Mouse (Mus musculus): ENCODE measurements around the gene Gamt. TPM values are rescaled to one million over a fixed set of nuclear protein-coding genes. Genes with fewer than 3 reads are reported as not detected.
"Not testable (repeated sequence)": the region's sequence is repeated elsewhere in the genome, so short reads cannot be mapped to it uniquely, and the experiment has no call there.

The Gamt gene
- polyA plus RNA-seq, 2 experiments from 2014 or later: 0.34 TPM; not detected in 1

DNA sequence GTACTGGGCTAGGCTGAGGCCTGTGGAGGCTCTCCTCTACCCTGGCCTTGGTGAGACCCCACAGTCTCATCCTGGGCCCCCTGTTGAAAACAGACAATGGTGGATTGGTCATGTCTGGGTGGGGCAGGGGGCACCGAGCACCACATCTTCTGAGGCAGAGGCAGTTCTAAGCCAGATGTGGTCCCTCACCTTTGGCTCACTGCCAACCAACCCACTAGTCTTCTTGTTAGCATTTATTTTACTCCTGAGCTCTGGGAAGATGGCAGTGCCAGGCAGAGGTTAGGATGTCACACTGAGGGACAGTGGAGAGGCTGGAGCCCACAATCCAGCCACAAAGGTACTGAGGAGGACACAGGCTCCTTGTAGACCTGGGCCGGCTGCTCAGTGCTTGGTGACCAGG is 2.9 kb downstream of the Gamt start:
- ATAC-seq: no peak

DNA sequence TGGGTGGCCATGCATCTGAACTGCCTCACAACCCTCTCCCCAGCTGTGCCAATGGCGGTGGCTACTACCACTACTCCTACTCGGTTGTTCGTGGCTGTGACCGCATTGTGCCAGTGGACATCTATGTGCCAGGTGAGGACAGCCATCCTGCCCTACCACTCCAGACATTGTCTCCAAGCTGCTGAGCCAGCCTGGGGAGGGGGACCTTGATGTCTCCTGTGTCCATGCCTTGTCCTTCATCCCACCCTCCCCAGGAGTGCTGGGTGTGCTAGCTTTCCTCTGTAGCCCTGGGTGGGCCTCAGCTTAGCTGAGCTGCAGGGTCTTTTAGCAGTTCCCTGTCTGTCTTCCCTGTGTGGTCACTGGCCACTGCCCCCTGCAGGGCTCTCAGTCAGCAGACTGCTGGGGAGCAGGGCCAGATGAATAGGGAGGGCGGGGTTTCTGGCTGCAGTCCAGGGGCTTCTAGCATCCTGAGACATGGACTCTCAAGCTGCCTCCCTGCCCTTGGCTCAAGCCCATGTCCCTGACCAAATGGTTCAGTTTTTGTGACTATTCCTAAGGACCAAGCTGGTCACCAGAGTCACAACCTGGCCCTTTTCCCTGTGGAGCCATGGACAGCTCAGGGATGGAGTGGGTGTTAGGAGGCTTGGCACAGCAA is 4.8 kb downstream of the Gamt start:
- ATAC-seq: no peak

DNA sequence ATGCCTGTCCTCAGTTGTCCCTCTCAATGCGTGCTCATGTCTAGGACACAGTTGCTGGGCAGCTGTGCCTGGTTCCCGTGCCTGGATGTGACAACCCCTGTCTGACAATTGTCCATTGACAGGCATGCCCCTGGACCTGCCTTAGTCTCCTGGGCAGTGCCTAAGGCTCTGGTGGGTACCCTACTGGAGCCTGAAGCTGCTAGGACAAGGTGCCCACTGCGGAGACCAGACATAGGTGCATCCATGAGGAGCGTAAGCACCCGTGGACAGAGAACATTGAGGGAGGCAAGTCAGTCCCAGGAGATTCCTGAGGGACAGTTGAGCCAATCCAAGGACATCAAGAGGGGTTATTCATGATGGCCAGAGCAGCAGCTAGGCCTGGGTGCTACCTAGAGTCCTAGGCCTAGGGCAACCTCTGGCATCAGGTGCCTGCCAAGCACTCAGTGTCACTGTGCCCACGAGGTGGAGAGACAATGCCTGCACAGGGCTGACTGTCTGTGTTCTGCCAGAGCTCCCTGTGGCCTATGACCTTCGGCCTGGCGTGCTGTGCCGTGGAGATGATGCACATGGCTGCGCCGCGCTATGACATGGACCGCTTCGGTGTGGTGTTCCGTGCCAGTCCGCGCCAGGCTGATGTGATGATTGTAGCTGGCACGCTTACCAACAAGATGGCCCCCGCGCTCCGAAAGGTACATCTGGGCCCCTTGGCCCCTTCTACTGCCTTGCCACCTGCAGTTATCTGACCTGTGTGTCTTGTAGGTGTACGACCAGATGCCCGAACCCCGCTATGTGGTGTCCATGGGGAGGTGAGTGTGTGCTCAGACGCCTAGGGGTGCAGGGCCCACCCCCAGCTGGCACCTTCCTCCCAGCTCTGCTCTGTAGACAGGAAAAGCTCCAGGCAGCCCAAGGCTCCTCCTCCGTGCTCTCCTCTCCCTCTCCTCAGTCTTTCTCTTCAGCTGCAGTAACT is 6.2 kb downstream of the Gamt start:
- no peak for ATAC-seq

DNA sequence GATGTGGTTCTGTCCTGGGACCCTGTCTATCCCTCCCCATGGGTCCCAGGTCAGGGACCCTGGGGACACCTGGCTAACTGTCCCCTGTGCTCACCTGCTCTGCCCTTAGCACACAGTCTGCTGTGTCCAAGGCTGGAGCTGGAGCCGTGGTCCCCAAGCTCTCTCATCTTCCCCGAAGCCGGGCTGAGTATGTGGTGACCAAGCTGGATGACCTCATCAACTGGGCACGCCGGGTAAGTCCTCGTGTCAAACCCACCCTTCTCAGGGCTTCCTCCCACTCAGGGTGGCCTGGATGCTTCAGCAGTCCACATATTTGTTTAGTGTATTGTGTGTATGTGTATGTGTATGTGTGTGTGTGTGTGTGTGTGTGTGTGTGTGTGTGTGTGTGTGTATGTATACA is 7.3 kb downstream of the Gamt start:
- ATAC-seq: no peak

DNA sequence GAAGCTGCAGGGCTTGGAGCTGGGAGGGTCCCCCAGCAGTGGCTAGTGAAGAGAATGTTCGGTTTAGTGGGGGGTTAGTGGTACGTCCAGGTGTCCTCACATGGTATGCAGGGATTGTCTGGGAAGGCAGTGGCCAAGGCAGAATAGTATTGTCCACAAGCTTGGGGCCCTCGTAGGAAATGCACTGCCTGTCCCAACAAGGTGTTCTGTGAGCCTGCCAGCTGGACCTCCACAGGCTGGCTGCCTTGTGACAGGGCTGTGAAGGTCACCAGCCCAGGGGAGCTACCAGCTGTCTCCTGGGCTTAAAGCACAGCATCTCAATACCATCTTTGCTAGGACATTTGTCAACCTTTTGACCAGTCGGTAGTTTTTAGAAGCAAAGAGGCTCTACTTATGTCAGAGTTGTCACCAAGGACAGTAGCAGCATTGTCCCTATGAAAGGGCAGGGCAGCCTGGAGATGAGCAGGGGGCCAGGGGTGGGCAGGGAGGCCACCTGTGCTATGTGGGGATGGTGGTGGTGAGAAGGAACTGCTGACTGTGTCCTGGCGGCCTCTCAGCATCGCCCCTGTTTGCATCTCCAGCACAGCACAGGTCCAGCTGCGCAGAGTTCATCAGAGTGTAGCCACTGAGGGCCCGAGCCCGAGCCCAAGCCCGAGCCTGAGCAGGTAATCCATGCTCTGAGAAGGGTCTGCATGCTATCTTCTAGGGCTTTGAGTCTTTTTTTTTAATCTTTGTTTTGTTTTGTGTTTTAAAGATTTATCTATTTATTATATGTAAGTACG is 8.1 kb downstream of the Gamt start:
- no peak for ATAC-seq

DNA sequence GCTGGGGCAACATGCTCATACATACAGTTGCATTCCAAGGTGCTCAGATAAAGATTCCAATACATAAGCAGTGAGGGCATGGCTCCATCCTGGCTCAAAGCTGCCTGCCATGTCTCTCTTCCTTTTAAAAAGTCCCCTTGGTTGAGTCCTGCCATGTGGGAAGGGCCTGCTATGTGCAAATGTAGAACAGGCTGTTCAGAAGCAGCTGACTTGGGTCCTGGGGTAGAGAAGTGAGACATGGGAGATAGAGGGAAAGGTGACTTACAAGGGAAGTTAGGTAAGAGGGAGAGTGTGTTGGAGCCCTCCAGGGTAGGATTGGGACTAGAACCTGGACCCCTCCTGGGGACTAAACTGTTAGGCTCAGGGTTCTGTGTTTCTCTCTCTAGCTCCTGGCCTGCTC is 8.8 kb downstream of the Gamt start:
- no peak for ATAC-seq

DNA sequence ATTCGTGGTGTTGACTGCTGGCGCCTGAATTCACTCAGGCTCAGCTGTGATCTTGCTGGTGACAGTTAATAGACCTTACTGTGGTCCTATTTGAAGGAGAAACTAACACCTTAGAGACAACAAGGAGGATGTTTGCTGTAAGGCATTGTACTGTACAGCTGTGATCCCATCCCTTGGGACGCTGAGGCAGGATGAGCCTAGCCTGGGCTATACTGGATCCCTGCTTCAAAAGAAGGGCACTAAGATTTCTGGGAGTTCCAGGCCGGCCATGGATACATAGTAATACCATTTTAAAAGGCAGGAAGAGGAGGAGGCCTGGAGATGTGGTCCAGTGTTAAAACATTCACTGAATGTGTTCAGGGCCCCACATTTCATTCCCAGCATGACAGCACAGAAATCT is 10.2 kb downstream of the Gamt start:
- no peak for ATAC-seq

DNA sequence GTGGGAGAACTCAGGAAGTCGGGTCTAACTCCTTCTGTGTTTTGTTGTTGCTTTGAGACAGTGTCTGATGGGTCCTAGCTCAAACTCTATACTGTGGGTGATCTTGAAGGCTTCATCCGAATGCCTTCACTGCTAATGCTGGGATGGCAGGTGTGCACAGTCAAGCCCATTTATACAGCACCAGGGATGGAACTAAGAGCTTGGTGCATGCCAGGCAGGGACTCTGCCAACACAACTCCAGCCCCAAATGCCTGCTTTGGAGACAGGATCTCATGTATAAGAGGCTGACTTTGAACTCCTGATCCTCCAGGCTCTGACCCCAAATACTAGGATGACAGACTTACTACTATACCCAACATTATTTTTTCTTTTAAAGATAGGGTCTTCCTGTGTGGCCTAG is 10.8 kb downstream of the Gamt start:
- ATAC-seq: no peak

DNA sequence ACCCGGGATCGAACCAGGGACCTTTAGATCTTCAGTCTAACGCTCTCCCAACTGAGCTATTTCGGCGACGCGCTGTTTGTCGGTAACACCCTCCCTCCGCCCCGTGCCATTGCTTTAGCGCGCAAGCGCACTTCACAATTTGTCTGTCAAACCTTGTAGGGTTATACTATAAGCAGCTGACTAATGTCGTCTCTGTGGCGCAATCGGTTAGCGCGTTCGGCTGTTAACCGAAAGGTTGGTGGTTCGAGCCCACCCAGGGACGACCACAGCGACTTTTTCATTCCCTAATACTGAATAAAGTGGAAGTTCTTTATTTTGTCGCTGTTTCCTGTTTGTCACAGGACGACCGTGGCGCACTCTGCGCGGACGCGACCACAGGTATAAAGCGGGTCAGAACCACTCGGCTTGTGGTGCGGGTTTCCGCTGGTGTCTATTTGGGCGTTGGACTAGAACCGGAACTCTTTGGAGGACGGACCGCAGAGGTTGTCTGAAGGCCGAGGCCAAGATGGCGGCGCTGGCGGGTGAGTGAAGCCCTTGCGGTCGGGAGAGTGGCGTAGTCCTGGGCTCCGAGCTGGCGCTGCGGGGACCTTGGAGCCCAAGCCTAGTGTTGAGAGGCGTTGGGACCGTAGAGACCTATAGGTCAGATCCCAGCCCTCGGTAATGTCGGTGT is 11.7 kb downstream of the Gamt start, which contains the start of gene Ndufs7:
Gene Ndufs7, plus strand, starts transcription at position 151 of the 670 bp plus-strand sequence.
- peak; percentile 79 for ATAC-seq

DNA sequence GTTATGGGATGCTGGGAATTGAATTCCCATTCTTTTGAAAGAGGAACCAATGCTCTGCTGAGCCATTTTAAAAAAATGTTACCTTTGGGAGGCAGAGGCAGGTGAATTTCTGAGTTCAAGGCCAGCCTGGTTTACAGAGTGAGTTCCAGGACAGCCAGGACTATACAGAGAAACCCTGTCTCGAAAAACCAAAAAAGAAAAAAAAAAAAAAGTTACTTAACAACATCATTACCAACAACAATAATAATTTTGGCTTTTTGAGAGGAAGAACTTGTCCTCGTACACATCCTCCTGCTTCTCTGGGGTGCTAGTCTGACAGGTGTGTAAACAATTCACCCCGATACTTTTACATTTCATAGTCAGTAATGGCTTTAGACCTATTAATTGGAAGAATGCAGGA is 12.4 kb downstream of the Gamt start:
- not testable (repeated sequence) for ATAC-seq

DNA sequence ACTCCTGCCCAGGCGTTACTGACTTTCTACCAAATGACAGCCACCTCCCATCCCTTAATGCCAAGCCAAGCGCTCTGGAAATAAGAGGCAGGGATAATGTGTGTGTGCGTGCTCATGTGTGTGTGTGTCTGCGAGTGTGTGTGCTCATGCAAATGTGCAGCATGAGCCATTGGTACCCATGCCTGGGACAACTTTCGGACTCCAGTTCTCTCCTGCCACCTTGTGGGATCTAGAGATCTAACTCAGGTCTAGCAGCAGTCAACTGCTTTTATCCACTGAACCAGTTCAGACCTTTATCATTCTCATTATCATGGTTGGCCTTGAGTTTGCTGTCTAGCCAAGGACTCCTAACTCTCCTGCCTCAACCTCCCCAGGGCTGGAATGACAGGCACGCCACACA is 13.0 kb downstream of the Gamt start:
- no peak for ATAC-seq

DNA sequence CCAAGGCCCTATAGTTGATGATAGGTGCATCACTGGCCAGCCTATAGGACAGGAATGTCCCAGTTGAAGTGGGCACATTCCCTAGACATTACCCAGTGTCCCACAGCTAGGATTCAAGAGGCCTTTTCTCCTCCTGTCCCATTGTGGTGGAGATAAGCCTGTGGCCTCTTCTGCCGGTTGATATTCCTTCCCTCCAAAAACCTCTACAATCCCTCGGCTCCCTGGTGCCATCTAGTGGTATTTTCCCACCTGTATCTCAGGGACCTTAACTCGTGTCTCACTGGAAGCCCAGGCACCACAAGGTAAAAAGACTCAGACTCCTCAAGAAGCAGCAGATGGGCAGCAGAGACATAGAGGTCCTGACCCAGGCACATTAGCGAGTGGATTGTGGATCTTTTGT is 15.2 kb downstream of the Gamt start:
- no peak for ATAC-seq

DNA sequence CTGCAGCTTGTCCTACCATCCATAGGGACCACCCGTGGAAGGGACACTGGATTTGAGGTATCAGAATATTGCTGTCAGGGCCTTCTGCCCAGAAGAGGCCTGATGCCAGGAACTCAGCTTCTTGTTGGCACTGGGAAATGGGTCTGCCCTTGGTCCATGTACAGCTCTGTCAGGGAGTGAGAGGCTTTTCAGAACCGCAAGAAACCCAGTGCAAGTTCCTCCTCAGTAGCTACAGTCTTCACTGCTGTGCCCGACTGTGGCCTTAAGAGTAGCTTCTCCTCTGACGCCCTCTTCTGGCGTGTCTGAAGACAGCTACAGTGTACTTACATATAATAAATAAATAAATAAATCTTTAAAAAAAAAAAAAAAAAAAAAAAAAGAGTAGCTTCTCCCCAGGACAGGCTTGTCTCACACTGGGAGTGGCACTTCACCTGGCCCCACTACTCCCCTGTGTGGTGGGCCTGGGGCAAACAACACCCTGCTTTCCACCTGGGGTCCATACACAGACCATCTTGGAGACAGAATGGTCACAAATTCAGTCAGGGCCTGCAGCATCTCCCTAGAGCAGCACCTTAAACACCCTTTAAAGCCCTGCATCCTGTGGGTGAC is 15.9 kb downstream of the Gamt start:
- ATAC-seq: no peak

DNA sequence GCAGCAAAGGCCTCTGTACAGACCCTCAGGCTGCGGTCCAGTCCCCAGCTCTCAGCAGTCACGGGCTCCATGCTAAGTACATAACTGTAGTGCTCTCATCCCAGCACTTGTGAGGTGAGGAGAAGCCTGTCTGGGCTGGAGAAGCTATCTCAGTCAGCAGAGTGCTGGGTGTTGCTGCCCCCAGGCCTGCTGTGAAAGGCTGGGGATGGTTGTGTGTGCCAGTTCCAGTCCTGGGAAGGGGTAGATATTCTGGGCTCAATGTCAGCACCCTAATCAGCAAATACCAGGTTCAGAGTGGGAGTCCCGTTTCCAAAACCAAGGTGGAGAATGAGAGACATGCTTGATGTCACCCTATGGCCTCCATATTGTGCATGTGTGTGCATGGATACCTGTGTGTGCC is 18.2 kb downstream of the Gamt start:
- no peak for ATAC-seq

DNA sequence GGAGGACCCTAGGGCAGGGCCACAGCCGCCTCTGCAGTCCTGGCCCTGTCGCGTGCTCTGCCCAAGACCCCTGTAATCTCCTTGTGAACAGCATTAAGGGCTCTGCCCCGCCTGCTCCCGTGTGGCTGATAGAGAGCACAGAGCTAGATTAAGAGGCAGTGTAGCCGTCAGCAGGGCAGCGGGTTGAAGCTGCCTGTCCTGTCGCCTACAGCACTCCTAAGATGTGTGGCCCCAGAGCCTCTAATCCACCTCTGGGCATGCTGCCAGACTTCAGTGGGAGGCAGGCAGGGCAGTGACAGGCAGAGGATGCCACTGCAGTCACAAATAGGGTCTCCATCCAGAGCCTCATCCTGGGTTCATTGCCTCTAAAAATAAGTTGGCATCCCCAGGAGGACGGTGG is 18.7 kb downstream of the Gamt start:
- no peak for ATAC-seq

DNA sequence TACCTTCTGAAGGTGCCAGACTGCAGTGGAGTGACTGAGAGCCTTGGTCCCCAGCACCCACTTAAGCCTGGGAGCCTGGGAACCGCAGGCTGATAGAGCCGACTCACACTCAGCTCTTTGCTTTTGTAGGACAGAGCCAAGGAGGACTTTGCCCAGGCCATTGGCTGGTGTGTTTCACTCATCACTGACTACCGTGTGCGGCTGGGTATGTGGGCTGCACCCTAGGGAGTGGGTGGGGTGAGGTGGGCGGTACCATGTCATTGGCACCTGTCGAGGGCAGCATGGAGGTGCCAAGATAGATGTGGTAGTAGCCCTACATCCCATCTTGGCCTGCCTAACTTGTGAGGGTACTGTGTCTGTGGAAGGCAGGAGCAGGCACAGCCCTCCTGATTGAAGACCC is 21.0 kb downstream of the Gamt start:
- ATAC-seq: no peak

DNA sequence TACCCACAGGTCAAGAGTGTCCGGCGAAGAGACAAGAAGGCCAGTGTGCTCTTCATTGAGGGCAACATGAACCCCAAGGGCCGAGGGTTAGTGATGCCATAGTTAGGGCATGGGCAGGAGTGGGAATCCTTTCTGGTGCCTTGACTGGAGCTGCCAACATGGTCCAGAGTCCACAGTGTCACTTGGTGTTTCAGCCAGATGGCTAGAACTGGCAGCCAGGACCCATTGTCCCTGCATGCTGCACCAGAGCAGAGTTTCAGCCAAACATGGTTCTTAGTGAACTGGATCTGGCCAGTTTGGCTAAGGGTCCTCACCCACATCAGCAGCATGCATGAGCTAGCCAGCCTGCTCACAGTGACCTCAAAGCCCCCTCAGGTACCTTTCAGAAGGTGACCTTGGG is 22.5 kb downstream of the Gamt start:
- ATAC-seq: no peak

DNA sequence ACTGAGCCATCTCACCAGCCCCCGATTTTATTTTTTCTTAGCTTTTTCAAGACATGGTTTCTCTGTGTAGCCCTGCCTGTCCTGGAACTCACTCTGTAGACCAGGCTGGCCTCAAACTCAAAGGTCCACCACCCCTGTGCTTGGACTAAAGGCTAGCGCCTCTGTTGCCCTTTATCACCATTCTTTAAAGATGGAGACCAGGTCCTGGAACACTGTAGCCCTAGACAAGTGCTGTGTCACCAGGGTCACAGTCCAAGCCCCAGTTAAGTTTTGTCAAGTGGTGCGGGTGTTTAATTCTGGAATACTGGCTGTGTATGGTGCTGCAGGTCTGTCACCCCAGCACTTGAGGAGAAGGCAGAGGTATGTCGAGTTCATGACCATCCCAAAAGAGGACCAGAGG is 23.8 kb downstream of the Gamt start:
- no peak for ATAC-seq

DNA sequence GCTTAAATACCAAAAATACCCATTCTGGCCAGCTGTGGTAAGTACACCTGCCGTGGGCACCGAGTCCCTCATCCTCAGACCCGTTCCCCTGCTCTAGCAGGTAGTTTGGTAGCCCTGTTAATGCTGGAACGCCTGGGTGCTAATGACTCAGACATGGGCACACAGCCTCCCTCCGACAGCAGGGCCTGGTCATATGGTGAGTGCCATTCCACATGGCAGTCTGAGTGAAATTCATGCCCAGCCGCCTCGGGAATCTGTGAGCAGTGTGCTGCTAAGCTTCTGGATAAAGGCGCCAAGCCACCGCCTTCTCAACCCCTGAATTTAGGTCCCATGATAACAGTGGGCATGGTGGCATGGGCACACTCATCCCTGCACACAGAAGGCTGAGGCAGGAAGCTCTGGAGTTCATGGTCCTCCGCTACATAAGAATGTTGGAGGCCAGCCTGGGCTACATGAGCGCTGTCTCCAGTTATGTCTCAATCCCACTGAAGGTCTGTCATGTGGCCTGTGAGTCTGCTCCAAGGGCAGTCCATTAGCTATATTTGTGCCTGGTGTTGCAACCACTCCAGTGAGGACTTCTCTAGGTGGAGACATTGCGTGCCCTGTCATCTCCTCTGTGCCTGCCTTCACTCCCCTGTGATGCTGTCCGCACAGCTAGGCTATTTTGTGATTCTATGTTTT is 24.5 kb downstream of the Gamt start:
- no peak for ATAC-seq

DNA sequence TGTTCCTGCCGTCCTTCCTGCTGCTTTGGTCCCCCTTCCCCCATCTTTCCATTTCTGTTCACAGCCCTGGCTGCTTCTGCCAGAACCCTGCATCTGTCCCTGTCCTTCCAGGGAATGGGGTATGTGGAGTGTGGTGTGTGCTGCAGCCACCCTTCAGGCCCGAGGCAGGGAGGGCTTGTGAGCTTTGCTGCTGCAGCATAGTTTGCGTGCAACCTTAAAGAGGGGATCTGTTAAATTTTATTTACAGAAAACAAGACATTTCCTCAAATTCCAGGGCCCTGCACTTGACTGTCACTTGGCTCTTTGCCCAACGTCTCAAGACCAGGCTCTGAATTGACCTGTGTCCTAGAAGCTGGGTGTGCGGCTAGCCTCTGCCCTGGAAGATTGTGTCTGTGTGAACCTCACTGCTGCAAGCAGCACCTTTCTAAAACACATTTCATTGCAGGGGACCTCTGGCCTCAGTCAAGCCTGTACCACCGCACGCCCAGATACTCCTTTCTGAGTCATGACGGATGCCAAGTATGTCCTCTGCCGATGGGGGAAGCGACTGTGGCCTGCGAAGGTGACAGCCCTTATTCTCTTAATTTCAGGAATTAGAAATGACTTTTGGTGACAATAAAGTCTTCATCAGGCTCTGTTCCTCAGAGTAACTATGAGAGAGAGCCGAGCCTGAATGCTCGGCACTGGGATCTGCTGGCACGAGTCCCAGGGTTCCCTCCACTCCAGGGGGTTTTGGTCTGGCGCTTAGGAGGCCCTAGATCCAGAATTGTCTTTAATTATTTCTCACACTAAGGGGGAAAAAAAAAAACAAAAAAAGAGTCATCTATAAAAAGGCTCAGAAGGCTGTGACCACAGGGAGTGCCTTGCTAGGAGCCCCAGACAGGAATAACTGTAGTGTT is 32.7 kb downstream of the Gamt start:
- ATAC-seq: no peak

DNA sequence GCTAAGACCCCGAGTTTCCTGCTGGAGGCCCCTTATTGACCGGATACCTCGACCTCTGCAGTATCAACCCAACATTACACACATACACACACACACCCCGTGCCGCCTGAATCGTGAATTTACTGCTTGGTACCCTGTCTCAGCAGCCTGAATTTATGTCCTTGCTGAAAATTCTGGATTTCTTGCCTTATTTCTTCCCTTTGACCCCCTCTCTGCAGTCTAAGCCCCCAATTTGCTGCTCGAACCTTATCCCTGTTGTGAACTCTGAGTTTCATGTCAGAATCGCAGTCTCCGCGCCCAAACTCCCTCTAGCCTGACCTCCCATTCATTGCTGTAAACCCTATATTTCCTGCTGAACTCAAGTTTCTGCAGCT is 33.7 kb downstream of the Gamt start:
- no peak for ATAC-seq

Data from activated CD4-positive, CD25-positive, alpha-beta regulatory T cell, adult 4 months (primary cell).